In genomic region chr9:89086746-89087145, GRCm38 (mm10) we compare ENCODE assay signal across 3 mouse cellular contexts. TPM values are rescaled to one million over a fixed set of nuclear protein-coding genes. Genes with fewer than 3 reads are reported as not detected.
DNase-seq lines count a peak whose midpoint lies in the region; TF ChIP-seq lines count a peak whose summit lies in the region.
"Not testable (repeated sequence)": the region's sequence is repeated elsewhere in the genome, so short reads cannot be mapped to it uniquely, and the experiment has no call there.
"Had no signal": no experiment of that assay in that cellular context is flagged by ENCODE, and none has a peak within 500 bp of the region (broad histone marks: within the 10 kb centered on the region; RNA-seq: fewer than 3 reads in every experiment).

No protein-coding gene starts in this region.

- intact Hi-C loops in gastrocnemius, adult 2 months (cut with DNase I): not testable (repeated sequence)

- not testable (repeated sequence) for H3K27ac ChIP-seq in gastrocnemius, adult 2 months

- peak; percentile 18 for DNase-seq in gastrocnemius, adult 2 months
- peak; percentile 90 for DNase-seq in heart, adult 11 months

- H3K4me3 ChIP-seq in gastrocnemius, adult 2 months: not testable (repeated sequence)

- not testable (repeated sequence) for TF ChIP-seq CTCF in gastrocnemius, adult 2 months (IDR thresholded peaks at IDR 0.05)

RNA-seq across cellular contexts. Expression of gene Trim43b, which starts 5.9 kb away (rescaled TPM):
- not detected for total RNA-seq in gastrocnemius, adult 2 months (2021)
- total RNA-seq: MEL had no signal
